Mouse (Mus musculus): ENCODE measurements around the gene Gm10490. TPM values are rescaled to one million over a fixed set of nuclear protein-coding genes. Genes with fewer than 3 reads are reported as not detected.
"Not testable (repeated sequence)": the region's sequence is repeated elsewhere in the genome, so short reads cannot be mapped to it uniquely, and the experiment has no call there.

Gm10490 gene
- not detected in 2 replicates for polyA plus RNA-seq (2012; rRNA removed)

GRCm38 (mm10) chrX:7909242-7909641 lies at the start of gene Gm10490:
Gm10490 (plus strand) TSS chrX:7909542.
- not testable (repeated sequence) for H3K27me3 ChIP-seq (ENCODE audit: control insufficient read depth, insufficient read depth, low read length); H3K4me1 ChIP-seq (ENCODE audit: control insufficient read depth, insufficient read depth, low read length); H3K4me3 ChIP-seq (replicated peaks; ENCODE audit: insufficient read depth, low read depth, low read length); H3K27ac ChIP-seq (ENCODE audit: insufficient read depth, low read length); DNase-seq
- 91% methylated on average over 4 of the region's 4 CpGs for WGBS

GRCm38 (mm10) chrX:7863181-7863580 lies 46.2 kb upstream of the Gm10490 start:
- no peak for TF ChIP-seq CTCF (IDR thresholded peaks at IDR 0.05; ENCODE audit: borderline replicate concordance, insufficient read depth, low read depth, low read length)
- no peak for TF ChIP-seq POLR2A (IDR thresholded peaks at IDR 0.05; ENCODE audit: borderline replicate concordance, insufficient read depth, low read length)
- Histone ChIP-seq H3K4me1 (ENCODE audit: control insufficient read depth, insufficient read depth, low read length) (no peaks in the 10 kb centered on the region), H3K27ac (ENCODE audit: insufficient read depth, low read length) (no peak overlapping the region), H3K27me3 (ENCODE audit: control insufficient read depth, insufficient read depth, low read length) (no peaks in the 10 kb centered on the region), H3K4me3 (replicated peaks; ENCODE audit: insufficient read depth, low read depth, low read length) (no peak overlapping the region)
- 74% methylated on average over 1 of the region's 1 CpGs for WGBS
- no peak for DNase-seq

GRCm38 (mm10) chrX:7864551-7864950 lies 44.8 kb upstream of the Gm10490 start:
- no peak for DNase-seq
- H3K4me3 ChIP-seq (replicated peaks; ENCODE audit: insufficient read depth, low read depth, low read length) = no peak overlapping the region
- no peaks in the 10 kb centered on the region for H3K27me3 ChIP-seq (ENCODE audit: control insufficient read depth, insufficient read depth, low read length)
- TF ChIP-seq CTCF (IDR thresholded peaks at IDR 0.05; ENCODE audit: borderline replicate concordance, insufficient read depth, low read depth, low read length) (no peak), POLR2A (IDR thresholded peaks at IDR 0.05; ENCODE audit: borderline replicate concordance, insufficient read depth, low read length) (no peak)
- no peak overlapping the region for H3K27ac ChIP-seq (ENCODE audit: insufficient read depth, low read length)
- H3K4me1 ChIP-seq (ENCODE audit: control insufficient read depth, insufficient read depth, low read length) = no peaks in the 10 kb centered on the region
- 94% methylated on average over 3 of the region's 3 CpGs for WGBS

GRCm38 (mm10) chrX:7865343-7865742 lies 44.0 kb upstream of the Gm10490 start:
- Histone ChIP-seq H3K4me1 (ENCODE audit: control insufficient read depth, insufficient read depth, low read length) (no peaks in the 10 kb centered on the region), H3K27ac (ENCODE audit: insufficient read depth, low read length) (no peak overlapping the region), H3K4me3 (replicated peaks; ENCODE audit: insufficient read depth, low read depth, low read length) (no peak overlapping the region), H3K27me3 (ENCODE audit: control insufficient read depth, insufficient read depth, low read length) (no peaks in the 10 kb centered on the region)
- no peak for DNase-seq
- TF ChIP-seq POLR2A (IDR thresholded peaks at IDR 0.05; ENCODE audit: borderline replicate concordance, insufficient read depth, low read length) (no peak), CTCF (IDR thresholded peaks at IDR 0.05; ENCODE audit: borderline replicate concordance, insufficient read depth, low read depth, low read length) (no peak)
- WGBS = 74% methylated on average over 2 of the region's 2 CpGs

- H3K4me3 ChIP-seq (replicated peaks; ENCODE audit: insufficient read depth, low read depth, low read length) = no peak overlapping the region
- TF ChIP-seq CTCF (IDR thresholded peaks at IDR 0.05; ENCODE audit: borderline replicate concordance, insufficient read depth, low read depth, low read length) (no peak), POLR2A (IDR thresholded peaks at IDR 0.05; ENCODE audit: borderline replicate concordance, insufficient read depth, low read length) (no peak)
- H3K4me1 ChIP-seq (ENCODE audit: control insufficient read depth, insufficient read depth, low read length) = no peaks in the 10 kb centered on the region
- H3K27ac ChIP-seq (ENCODE audit: insufficient read depth, low read length) = no peak overlapping the region; the same call in 1 of the 2 replicates
- no peaks in the 10 kb centered on the region for H3K27me3 ChIP-seq (ENCODE audit: control insufficient read depth, insufficient read depth, low read length)
- WGBS = 58% methylated on average over 2 of the region's 2 CpGs
- DNase-seq = no peak
Measured at GRCm38 (mm10) chrX:7865786-7866185, 43.6 kb upstream of the Gm10490 start.

- 100% methylated on average over 1 of the region's 1 CpGs for WGBS
- H3K4me1 ChIP-seq (ENCODE audit: control insufficient read depth, insufficient read depth, low read length) = no peaks in the 10 kb centered on the region
Measured at GRCm38 (mm10) chrX:7867141-7867540, 42.2 kb upstream of the Gm10490 start.

GRCm38 (mm10) chrX:7868506-7868905 lies 40.8 kb upstream of the Gm10490 start:
- no peaks in the 10 kb centered on the region for H3K4me1 ChIP-seq (ENCODE audit: control insufficient read depth, insufficient read depth, low read length)
- H3K27me3 ChIP-seq (ENCODE audit: control insufficient read depth, insufficient read depth, low read length) = no peaks in the 10 kb centered on the region
- no peak for DNase-seq
- H3K27ac ChIP-seq (ENCODE audit: insufficient read depth, low read length) = no peak overlapping the region
- 44% methylated on average over 2 of the region's 2 CpGs for WGBS
- H3K4me3 ChIP-seq (replicated peaks; ENCODE audit: insufficient read depth, low read depth, low read length) = no peak overlapping the region
- TF ChIP-seq CTCF (IDR thresholded peaks at IDR 0.05; ENCODE audit: borderline replicate concordance, insufficient read depth, low read depth, low read length) = no peak
- no peak for TF ChIP-seq POLR2A (IDR thresholded peaks at IDR 0.05; ENCODE audit: borderline replicate concordance, insufficient read depth, low read length)

More at GRCm38 (mm10) chrX:7867141-7867540, 42.2 kb upstream of the Gm10490 start:
- DNase-seq = no peak
- no peaks in the 10 kb centered on the region for H3K27me3 ChIP-seq (ENCODE audit: control insufficient read depth, insufficient read depth, low read length)
- H3K27ac ChIP-seq (ENCODE audit: insufficient read depth, low read length) = no peak overlapping the region
- no peak overlapping the region for H3K4me3 ChIP-seq (replicated peaks; ENCODE audit: insufficient read depth, low read depth, low read length)
- TF ChIP-seq CTCF (IDR thresholded peaks at IDR 0.05; ENCODE audit: borderline replicate concordance, insufficient read depth, low read depth, low read length) (no peak), POLR2A (IDR thresholded peaks at IDR 0.05; ENCODE audit: borderline replicate concordance, insufficient read depth, low read length) (no peak)

GRCm38 (mm10) chrX:7869826-7870225 lies 39.5 kb upstream of the Gm10490 start:
- DNase-seq = no peak

More at GRCm38 (mm10) chrX:7869826-7870225, 39.5 kb upstream of the Gm10490 start:
- TF ChIP-seq CTCF (IDR thresholded peaks at IDR 0.05; ENCODE audit: borderline replicate concordance, insufficient read depth, low read depth, low read length) (no peak), POLR2A (IDR thresholded peaks at IDR 0.05; ENCODE audit: borderline replicate concordance, insufficient read depth, low read length) (no peak)
- Histone ChIP-seq H3K4me3 (replicated peaks; ENCODE audit: insufficient read depth, low read depth, low read length) (no peak overlapping the region), H3K27me3 (ENCODE audit: control insufficient read depth, insufficient read depth, low read length) (no peaks in the 10 kb centered on the region), H3K4me1 (ENCODE audit: control insufficient read depth, insufficient read depth, low read length) (no peaks in the 10 kb centered on the region), H3K27ac (ENCODE audit: insufficient read depth, low read length) (no peak overlapping the region)
- WGBS = 52% methylated on average over 3 of the region's 3 CpGs
